Mouse (Mus musculus) monocyte, adult 5-6 weeks (primary cell): ENCODE data around the gene Olfr745. TPM values are rescaled to one million over a fixed set of nuclear protein-coding genes. Genes with fewer than 3 reads are reported as not detected.

Experiments used
- ATAC-seq: fragments of 153-309, 156-312 bp; replicated peaks from 2 replicates; pipeline ENCODE4 v1.8.0; 2017; ENCODE audit warnings: mild to moderate bottlenecking; ENCODE audit not compliant: low TSS enrichment, insufficient number of reproducible peaks, severe bottlenecking, poor library complexity, low FRiP score
- total RNA-seq: library from RNA; stranded (forward); fragments of 200-1000, 200-491, 200-594 nt; gene quantifications from 3 replicates; pipeline ENCODE4 v1.2.3, GENCODE M21; 2017

The Olfr745 gene
- not detected in 3 replicates for total RNA-seq

- ATAC-seq: no peak
Observed at GRCm38 (mm10) chr14:50639088-50639487, at the start of gene Olfr745. Olfr745 (plus strand) TSS chr14:50639388.

GRCm38 (mm10) chr14:50614579-50614978 is 24.6 kb upstream of the Olfr745 start, which contains the start of gene Olfr744:
Olfr744 (plus strand) TSS chr14:50614879.
- ATAC-seq: no peak

- ATAC-seq: no peak
Observed at GRCm38 (mm10) chr14:50646783-50647182, 7.6 kb downstream of the Olfr745 start, which contains the start of gene Olfr746. Olfr746 (plus strand) TSS chr14:50647083.

GRCm38 (mm10) chr14:50693106-50693505 is 53.9 kb downstream of the Olfr745 start, which contains the start of gene Olfr747:
Olfr747 (minus strand) TSS chr14:50693206.
- ATAC-seq: no peak

Other genes with a start within 250 kb of the Olfr745 start
- gene Olfr738, start 231.8 kb upstream of the Olfr745 start, total RNA-seq: not detected in 3 replicates
- not detected in 3 replicates for gene Olfr739, start 220.8 kb upstream of the Olfr745 start, total RNA-seq
- not detected in 3 replicates for gene Olfr740, start 193.8 kb upstream of the Olfr745 start, total RNA-seq
- not detected in 3 replicates for gene Olfr741, start 166.7 kb upstream of the Olfr745 start, total RNA-seq
- not detected in 3 replicates for gene Olfr742, start 135.8 kb upstream of the Olfr745 start, total RNA-seq
- gene Olfr743, start 117.5 kb upstream of the Olfr745 start, total RNA-seq: not detected in 3 replicates
- not detected in 3 replicates for gene Olfr744, start 24.5 kb upstream of the Olfr745 start, total RNA-seq
- not detected in 3 replicates for gene Olfr746, start 7.7 kb downstream of the Olfr745 start, total RNA-seq
- gene Olfr747, start 53.8 kb downstream of the Olfr745 start, total RNA-seq: not detected in 3 replicates
- gene Olfr748, start 68.0 kb downstream of the Olfr745 start, total RNA-seq: not detected in 3 replicates
- not detected in 3 replicates for gene Olfr749, start 105.7 kb downstream of the Olfr745 start, total RNA-seq
- 55.8 to 70.2 TPM (median 65.8 TPM) in 3 replicates for gene Ttc5, start 146.1 kb downstream of the Olfr745 start, total RNA-seq
- not detected in 3 replicates for gene Ccnb1ip1, start 168.3 kb downstream of the Olfr745 start, total RNA-seq
- gene Parp2, start 168.5 kb downstream of the Olfr745 start, total RNA-seq: 85.4 to 96.9 TPM (median 86.6 TPM) in 3 replicates
- 60.9 to 144 TPM (median 125 TPM) in 3 replicates for gene Tep1, start 231.2 kb downstream of the Olfr745 start, total RNA-seq